Mouse (Mus musculus): ENCODE results near the gene Cd209f.
"Not testable (repeated sequence)": the region's sequence is repeated elsewhere in the genome, so short reads cannot be mapped to it uniquely, and the experiment has no call there.

Cd209f gene

DNA sequence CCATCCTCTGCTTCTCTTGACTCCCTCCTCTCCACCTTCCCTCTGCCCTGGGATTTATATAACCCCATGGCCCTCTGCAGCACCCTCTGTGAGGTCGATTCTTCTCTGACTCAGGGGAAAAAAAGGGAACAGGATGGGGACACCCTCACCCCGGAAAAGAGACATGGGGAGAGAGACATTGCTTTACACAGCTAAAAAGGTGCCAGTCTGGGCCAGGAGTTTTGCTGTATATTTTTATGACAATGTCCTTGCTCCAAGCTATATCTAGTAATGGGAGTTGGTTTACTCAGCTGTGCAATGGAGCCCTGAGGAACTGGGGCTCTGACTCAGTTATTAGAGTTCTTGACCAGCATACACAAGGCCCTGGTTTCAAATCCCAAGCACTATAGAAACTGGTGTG, at the start of gene Cd209f:
TSS of gene Cd209f (minus strand) at position 101 of the 400 bp plus-strand sequence.
- in situ Hi-C loops (cut with MboI, MseI), result not testable (repeated sequence)

DNA sequence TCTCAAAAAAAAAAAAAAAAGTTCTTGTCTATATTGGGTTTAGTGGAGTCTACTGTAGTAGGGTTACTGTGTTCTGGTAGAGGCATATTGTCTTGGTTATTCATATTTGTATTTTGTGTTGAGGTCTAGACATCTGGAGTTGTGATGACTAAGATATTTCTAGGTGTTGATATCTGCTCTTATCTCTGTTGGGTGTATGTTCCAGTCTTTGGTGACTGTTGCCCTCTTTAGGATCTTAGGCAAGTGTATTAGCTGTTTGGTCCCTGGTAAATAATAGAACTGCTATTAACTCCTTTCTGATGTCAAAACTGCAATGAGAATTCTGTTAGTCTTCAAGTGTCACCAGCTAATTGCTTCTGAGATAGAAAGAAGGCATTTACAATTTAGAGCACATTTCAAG, 49.2 kb upstream of the Cd209f start:
- in situ Hi-C loops (cut with MboI, MseI), result no loop called here

DNA sequence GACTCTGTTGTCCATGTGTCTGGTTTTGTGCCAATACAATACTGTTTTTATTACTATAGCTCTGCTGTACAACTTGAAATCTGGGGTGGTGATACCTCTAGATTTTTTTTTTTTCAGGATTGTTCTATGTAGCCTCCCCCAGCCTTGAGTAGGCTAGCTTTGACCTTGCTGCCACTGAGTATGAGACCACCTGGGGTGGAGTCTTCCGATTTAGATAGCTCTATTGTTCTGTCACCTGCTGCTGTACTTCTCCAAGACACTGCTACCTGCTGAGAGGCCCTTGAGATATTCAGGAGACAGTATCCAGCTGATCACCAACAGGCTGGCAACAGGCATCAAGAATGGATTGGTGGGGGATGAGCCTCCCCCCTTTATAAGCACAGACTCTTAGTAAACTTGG, 41.6 kb upstream of the Cd209f start:
- in situ Hi-C loops (cut with MboI, MseI), result loop anchor here (10.0 kb wide), 1 partner anchor 438 kb away; no protein-coding TSS in a partner anchor

DNA sequence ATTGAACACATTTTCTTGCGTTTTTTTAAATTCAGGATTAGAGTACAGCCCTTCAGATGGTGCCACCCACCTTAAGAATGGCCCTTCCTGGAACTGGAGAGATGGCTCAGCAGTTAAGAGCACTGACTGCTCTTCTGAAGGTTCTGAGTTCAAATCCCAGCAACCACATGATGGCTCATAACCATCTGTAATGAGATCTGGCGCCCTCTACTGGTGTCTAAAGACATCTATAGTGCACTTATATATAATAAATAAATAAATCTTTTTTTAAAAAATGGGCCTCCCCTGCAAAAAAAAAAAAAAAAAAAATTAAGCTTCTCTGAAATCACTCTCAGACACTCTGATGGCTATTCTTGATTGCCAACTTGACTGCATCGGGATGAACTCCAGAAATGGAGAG, 36.1 kb upstream of the Cd209f start:
- in situ Hi-C loops (cut with MboI, MseI), result loop anchor here (5.0 to 10.0 kb wide), 2 partner anchors 221 to 443 kb away; no protein-coding TSS in a partner anchor

DNA sequence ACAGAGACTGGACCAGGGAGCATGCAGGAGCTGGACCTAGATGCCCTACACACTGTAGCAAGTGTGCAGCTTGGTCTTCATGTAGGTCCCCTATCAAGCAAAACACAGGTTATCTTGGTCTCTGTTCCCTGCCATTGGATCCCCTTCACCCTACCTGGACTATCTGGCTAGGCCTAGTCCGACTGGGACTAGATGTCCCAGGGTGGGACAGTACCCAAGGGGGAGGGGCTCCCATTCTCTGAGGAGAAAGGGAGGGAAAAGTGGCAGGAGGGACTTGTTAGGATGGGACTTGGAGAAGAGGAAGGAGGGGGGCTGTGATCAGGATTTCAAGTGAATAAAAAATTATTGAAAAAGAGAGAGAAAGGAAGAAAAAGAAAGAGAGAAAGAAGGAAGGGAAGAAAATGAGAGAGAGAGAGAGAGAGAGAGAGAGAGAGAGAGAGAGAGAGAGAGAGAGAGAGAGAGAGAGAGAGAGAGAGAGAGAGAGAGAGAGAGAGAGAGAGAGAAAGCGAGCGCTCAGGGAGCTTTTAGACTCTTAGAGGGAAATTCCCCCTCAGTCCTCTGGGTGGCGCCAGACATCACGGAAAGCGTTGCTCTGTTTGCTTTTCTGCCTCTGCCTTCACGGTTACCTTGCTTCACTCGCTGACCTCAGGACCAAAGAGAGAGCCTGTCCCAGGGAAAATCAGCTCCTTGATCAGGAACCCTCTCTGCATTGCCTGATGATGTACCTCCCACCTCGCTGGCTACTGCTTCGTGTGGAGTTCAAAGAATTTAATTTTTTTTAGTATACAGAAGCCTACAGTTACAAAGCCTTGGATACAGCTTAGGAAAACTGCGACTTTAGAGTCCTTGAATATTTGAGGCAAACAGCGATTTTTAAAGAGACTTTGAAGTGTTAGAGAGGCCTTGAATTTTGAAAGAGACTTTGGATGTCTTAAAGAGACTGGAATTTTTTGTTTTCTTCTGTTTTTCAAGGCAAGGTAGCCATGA, 34.3 kb upstream of the Cd209f start:
- in situ Hi-C loops (cut with MboI, MseI), result loop anchor here (5.0 to 10.0 kb wide), 3 partner anchors 38 to 445 kb away; no protein-coding TSS in a partner anchor

DNA sequence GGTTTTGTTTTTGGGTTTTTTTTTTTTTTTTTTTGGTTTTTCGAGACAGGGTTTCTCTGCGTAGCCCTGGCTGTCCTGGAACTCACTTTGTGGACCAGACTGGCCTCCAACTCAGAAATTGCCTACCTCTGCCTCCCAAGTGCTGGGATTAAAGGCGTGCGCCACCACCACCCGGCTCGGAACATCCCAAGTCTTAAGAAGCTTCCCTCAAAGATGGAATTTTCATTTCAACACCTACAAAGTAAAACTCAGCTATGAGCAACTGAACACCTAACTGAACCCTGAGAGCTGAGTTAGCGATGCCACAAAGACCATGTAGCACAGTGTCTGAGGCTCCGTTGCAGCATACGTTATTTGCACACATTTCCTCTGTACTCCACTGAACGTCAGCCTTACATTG, 28.2 kb upstream of the Cd209f start, which contains the start of gene Cd209g:
TSS of gene Cd209g (plus strand) at position 301 of the 400 bp plus-strand sequence.
- in situ Hi-C loops (cut with MboI, MseI), result no loop called here

DNA sequence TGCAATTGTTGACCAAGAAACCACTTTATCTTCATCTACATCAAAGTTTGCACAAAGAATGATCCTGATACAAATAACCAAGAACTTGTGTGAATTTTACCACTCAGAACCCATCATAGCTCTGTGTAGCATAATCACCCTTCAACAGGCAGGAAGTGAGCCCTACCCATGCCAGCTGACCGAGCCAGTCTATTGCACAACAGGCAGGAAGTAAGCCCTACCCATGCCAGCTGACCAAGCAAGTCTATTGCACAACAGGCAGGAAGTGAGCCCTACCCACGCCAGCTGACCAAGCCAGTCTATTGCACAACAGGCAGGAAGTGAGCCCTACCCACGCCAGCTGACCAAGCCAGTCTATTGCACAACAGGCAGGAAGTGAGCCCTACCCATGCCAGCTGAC, 17.1 kb downstream of the Cd209f start:
- in situ Hi-C loops (cut with MboI, MseI), result not testable (repeated sequence)

DNA sequence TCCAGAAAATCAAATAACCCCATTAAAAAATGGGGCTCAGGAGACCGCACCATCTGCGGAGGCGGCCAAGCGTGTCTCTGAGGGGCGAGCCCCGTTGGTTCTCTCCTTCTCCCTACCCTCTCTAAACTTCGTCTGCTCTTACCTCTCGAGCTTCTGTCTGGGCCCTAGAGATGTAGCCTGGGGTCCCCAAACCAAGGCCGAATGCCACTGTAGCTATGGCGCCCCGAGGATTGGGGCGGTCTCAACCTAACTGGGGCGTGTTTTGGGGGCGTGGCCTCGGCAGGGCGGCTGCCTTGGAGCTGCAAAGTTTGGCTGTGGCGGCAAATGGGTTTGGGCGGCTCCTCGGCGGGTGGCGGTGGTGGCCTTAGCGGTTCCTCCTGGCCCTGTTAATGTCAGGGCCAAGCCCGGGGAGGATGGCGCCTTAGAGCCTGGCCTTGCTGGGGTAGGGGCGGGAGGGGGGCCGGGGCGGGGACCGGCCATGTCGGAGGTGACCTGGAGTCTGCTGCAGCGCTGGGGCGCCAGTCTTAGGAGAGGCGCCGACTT, 18.4 kb downstream of the Cd209f start:
- in situ Hi-C loops (cut with MboI, MseI), result not testable (repeated sequence)
